10 mouse cellular contexts compared by ENCODE assay signal in genomic region chr19:21781066-21781786, GRCm38 (mm10). TPM values are rescaled to one million over a fixed set of nuclear protein-coding genes. Genes with fewer than 3 reads are reported as not detected.
A peak's percentile ranks its signal among the peaks of the same experiment; 100 is the strongest.
DNase-seq lines count a peak whose midpoint lies in the region; ATAC-seq and TF ChIP-seq lines count a peak whose summit lies in the region.
"Had no signal": no experiment of that assay in that cellular context is flagged by ENCODE, and none has a peak within 500 bp of the region (broad histone marks: within the 10 kb centered on the region; RNA-seq: fewer than 3 reads in every experiment).

No protein-coding gene starts in this region.

- no peak for TF ChIP-seq POLR2A in ES-Bruce4 (IDR thresholded peaks at IDR 0.05; ENCODE audit: insufficient read depth, low read length)

- peak overlapping the region; percentile 72 for H3K4me2 ChIP-seq in embryonic facial prominence, embryonic 13.5 days
- peak overlapping the region; percentile 7; the same call in 1 of the 2 replicates for H3K4me2 ChIP-seq in liver, embryonic 11.5 days

- H3K27ac ChIP-seq in ES-Bruce4 (ENCODE audit: insufficient read depth, low read length): peak overlapping the region; percentile 30; the same call in 1 of the 2 replicates
- no peak overlapping the region for H3K27ac ChIP-seq in embryonic facial prominence, embryonic 13.5 days
- no peak overlapping the region for H3K27ac ChIP-seq in liver, embryonic 11.5 days (ENCODE audit: low read depth, low read length)
- H3K27ac ChIP-seq: liver, embryonic 14.5 days; stomach, embryonic 15.5 days had no signal

- H3K9me3 ChIP-seq in ES-Bruce4 (replicated peaks; ENCODE audit: control insufficient read depth, insufficient read depth, low read length, poor library complexity, severe bottlenecking): no peaks in the 10 kb centered on the region
- H3K9me3 ChIP-seq in embryonic facial prominence, embryonic 13.5 days: no peaks in the 10 kb centered on the region
- no peaks in the 10 kb centered on the region for H3K9me3 ChIP-seq in liver, embryonic 11.5 days (ENCODE audit: control insufficient read depth, low read length)
- H3K9me3 ChIP-seq: stomach, embryonic 15.5 days had no signal

- peak overlapping the region; percentile 8; the same call in 1 of the 2 replicates for H3K4me3 ChIP-seq in ES-Bruce4 (ENCODE audit: low read depth, low read length)
- peak overlapping the region; percentile 90; the same call in 1 of the 2 replicates for H3K4me3 ChIP-seq in embryonic facial prominence, embryonic 13.5 days
- H3K4me3 ChIP-seq in liver, embryonic 11.5 days (ENCODE audit: low read depth, low read length): no peak overlapping the region
- H3K4me3 ChIP-seq: stomach, embryonic 15.5 days had no signal

- peak; percentile 74 for TF ChIP-seq EP300 in ES-Bruce4 (IDR thresholded peaks at IDR 0.05; ENCODE audit: insufficient read depth, low read depth, low read length)

- 46% methylated on average over 7 of the region's 7 CpGs for whole genome bisulfite sequencing in embryonic facial prominence, embryonic 13.5 days
- WGBS in liver, embryonic 11.5 days: 67% methylated on average over 7 of the region's 7 CpGs

- peak; percentile 84 for DNase-seq in heart, adult 11 months
- DNase-seq in heart, adult 9 months (ENCODE audit: low spot score in 2 of 2): no peak
- no peak for DNase-seq in liver, embryonic 11.5 days (ENCODE audit: low spot score)
- no peak for DNase-seq in adipocyte (ENCODE audit: low spot score)
- DNase-seq in cerebellum, postnatal 36 days: no peak
- no peak for DNase-seq in kidney, adult 9 months

- H3K9ac ChIP-seq in ES-Bruce4 (ENCODE audit: low read depth, poor library complexity, severe bottlenecking): no peak overlapping the region
- H3K9ac ChIP-seq in embryonic facial prominence, embryonic 13.5 days: no peak overlapping the region
- no peak overlapping the region for H3K9ac ChIP-seq in liver, embryonic 11.5 days (ENCODE audit: low read depth, low read length)
- H3K9ac ChIP-seq: liver, embryonic 14.5 days; stomach, embryonic 15.5 days had no signal

- no peaks in the 10 kb centered on the region for H3K36me3 ChIP-seq in ES-Bruce4 (ENCODE audit: control insufficient read depth, insufficient read depth, low read length, poor library complexity, severe bottlenecking)
- no peaks in the 10 kb centered on the region for H3K36me3 ChIP-seq in embryonic facial prominence, embryonic 13.5 days
- no peaks in the 10 kb centered on the region for H3K36me3 ChIP-seq in liver, embryonic 11.5 days (ENCODE audit: control insufficient read depth, insufficient read depth, low read length)
- H3K36me3 ChIP-seq: stomach, embryonic 15.5 days had no signal

- TF ChIP-seq CTCF in ES-Bruce4 (IDR thresholded peaks at IDR 0.05; ENCODE audit: low read depth, low read length): no peak

- no peaks in the 10 kb centered on the region for H3K27me3 ChIP-seq in ES-Bruce4 (ENCODE audit: control insufficient read depth, insufficient read depth, low read length, poor library complexity, severe bottlenecking)
- no peaks in the 10 kb centered on the region for H3K27me3 ChIP-seq in embryonic facial prominence, embryonic 13.5 days
- peaks cover 4% of the 10 kb centered on the region; the same call in 1 of the 2 replicates for H3K27me3 ChIP-seq in liver, embryonic 11.5 days (replicated peaks; ENCODE audit: control insufficient read depth, insufficient read depth, low read length)
- H3K27me3 ChIP-seq: stomach, embryonic 15.5 days had no signal

- ATAC-seq in embryonic facial prominence, embryonic 13.5 days (ENCODE audit: insufficient number of reproducible peaks, insufficient read depth, low FRiP score, low TSS enrichment, low read depth): no peak
- ATAC-seq in liver, embryonic 11.5 days (replicated peaks; ENCODE audit: low FRiP score): no peak

- H3K4me1 ChIP-seq in ES-Bruce4 (ENCODE audit: control insufficient read depth, insufficient read depth, low read length): peaks cover 5% of the 10 kb centered on the region
- H3K4me1 ChIP-seq in embryonic facial prominence, embryonic 13.5 days: peaks cover 63% of the 10 kb centered on the region
- 0 out of 2 replicates have a peak, but pooled peaks cover 6% of the 10 kb centered on the region for H3K4me1 ChIP-seq in liver, embryonic 11.5 days (replicated peaks; ENCODE audit: control insufficient read depth, insufficient read depth, low read length)

RNA-seq across cellular contexts. Expression of gene Cemip2, which starts 3.1 kb away (rescaled TPM):
- 41.9 and 43.1 TPM in 2 replicates for polyA plus RNA-seq in ES-Bruce4 (2011; ENCODE audit: insufficient read depth, insufficient read length, low read depth, missing spikeins)
- 33.4 and 34.4 TPM in 2 replicates for polyA plus RNA-seq in embryonic facial prominence, embryonic 13.5 days (2015; fragmentation: Nextera tagmentation; extraction: Ambion mirVana)
- polyA plus RNA-seq in liver, embryonic 11.5 days (2014; fragmentation: Nextera tagmentation; extraction: Ambion mirVana): 24.8 and 25.0 TPM in 2 replicates
